Mouse (Mus musculus): ENCODE data around the gene Efcab6.

DNA sequence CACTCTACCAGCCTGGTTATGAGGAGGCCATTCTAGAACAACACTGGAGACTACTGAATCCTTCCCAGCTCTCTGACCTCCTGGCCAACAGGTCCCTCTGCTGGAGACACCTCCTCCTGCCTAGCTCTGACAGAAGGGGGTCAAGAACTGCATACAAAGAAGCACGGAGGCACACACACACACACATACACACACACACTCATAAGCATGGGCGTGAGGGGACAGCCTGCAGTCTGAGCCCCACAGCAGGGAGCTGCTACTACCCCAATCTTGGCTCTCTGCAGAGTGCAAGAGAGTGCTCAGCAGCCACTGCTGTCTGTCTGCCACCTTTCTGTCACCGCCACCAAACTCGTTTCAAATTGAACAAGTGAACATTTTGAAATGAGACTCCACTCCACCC, 67.6 kb downstream of the Efcab6 start:
- TF ChIP-seq GATA1 (IDR thresholded peaks at IDR 0.05; ENCODE audit: borderline replicate concordance, low read length) (no peak), FLI1 (IDR thresholded peaks at IDR 0.05; ENCODE audit: low read length) (no peak)

All from megakaryocyte, embryonic 14.5 days (primary cell).